Mouse (Mus musculus): ENCODE results near the gene Fam189a1.

Fam189a1 gene

GRCm38 (mm10) chr7:64884187-64884862 lies 272.0 kb downstream of the Fam189a1 start:
- intact Hi-C loops (cut with DNase I), result no loop called here

GRCm38 (mm10) chr7:64882243-64882642 lies 274.1 kb downstream of the Fam189a1 start:
- intact Hi-C loops (cut with DNase I), result no loop called here

GRCm38 (mm10) chr7:64881387-64881786 lies 275.0 kb downstream of the Fam189a1 start:
- intact Hi-C loops (cut with DNase I), result no loop called here

GRCm38 (mm10) chr7:64880415-64880814 lies 276.0 kb downstream of the Fam189a1 start:
- intact Hi-C loops (cut with DNase I), result no loop called here

- intact Hi-C loops (cut with DNase I), result no loop called here
Observed at GRCm38 (mm10) chr7:64874941-64875340, 281.4 kb downstream of the Fam189a1 start.

GRCm38 (mm10) chr7:64873266-64873665 lies 283.1 kb downstream of the Fam189a1 start:
- intact Hi-C loops (cut with DNase I), result no loop called here

GRCm38 (mm10) chr7:64872743-64873241 lies 283.6 kb downstream of the Fam189a1 start, which contains the start of gene Nsmce3:
Gene Nsmce3 (minus strand): TSS chr7:64872997.
- intact Hi-C loops (cut with DNase I), result no loop called here

GRCm38 (mm10) chr7:64871987-64872742 lies 284.2 kb downstream of the Fam189a1 start:
- intact Hi-C loops (cut with DNase I), result no loop called here

- intact Hi-C loops (cut with DNase I), result no loop called here
Observed at GRCm38 (mm10) chr7:64869549-64870065, 286.8 kb downstream of the Fam189a1 start.

GRCm38 (mm10) chr7:64863538-64863937 lies 292.8 kb downstream of the Fam189a1 start:
- intact Hi-C loops (cut with DNase I), result no loop called here

GRCm38 (mm10) chr7:64862978-64863377 lies 293.4 kb downstream of the Fam189a1 start:
- intact Hi-C loops (cut with DNase I), result no loop called here

- intact Hi-C loops (cut with DNase I), result no loop called here
Observed at GRCm38 (mm10) chr7:64856526-64857082, 299.8 kb downstream of the Fam189a1 start.

GRCm38 (mm10) chr7:64855976-64856375 lies 300.4 kb downstream of the Fam189a1 start:
- intact Hi-C loops (cut with DNase I), result no loop called here

- intact Hi-C loops (cut with DNase I), result no loop called here
Observed at GRCm38 (mm10) chr7:64855389-64855927, 300.9 kb downstream of the Fam189a1 start.

GRCm38 (mm10) chr7:64850791-64851190 lies 305.6 kb downstream of the Fam189a1 start:
- intact Hi-C loops (cut with DNase I), result no loop called here

- intact Hi-C loops (cut with DNase I), result no loop called here
Observed at GRCm38 (mm10) chr7:64847366-64847899, 308.9 kb downstream of the Fam189a1 start.

GRCm38 (mm10) chr7:64846061-64846460 lies 310.3 kb downstream of the Fam189a1 start:
- intact Hi-C loops (cut with DNase I), result no loop called here

GRCm38 (mm10) chr7:64840946-64841659 lies 315.3 kb downstream of the Fam189a1 start:
- intact Hi-C loops (cut with DNase I), result no loop called here

GRCm38 (mm10) chr7:64840576-64840895 lies 315.8 kb downstream of the Fam189a1 start:
- intact Hi-C loops (cut with DNase I), result no loop called here

GRCm38 (mm10) chr7:64839801-64840575 lies 316.4 kb downstream of the Fam189a1 start:
- intact Hi-C loops (cut with DNase I), result no loop called here

Measured in adrenal gland (tissue).